Mouse (Mus musculus) MEL (cell line): ENCODE data around the gene Eloa.

Source experiments
- CTCF ChIP-seq, 3 experiments: IDR thresholded peaks in 2 of 3; conservative IDR thresholded peaks in 1 of 3; 2 replicates each; pipeline ENCODE4 v1.5.1; 2011 to 2012; ENCODE audit warnings: low read length in 3 of 3, low read depth in 2 of 3, mild to moderate bottlenecking in 2 of 3, improper control_type of control experiment in 1 of 3, inconsistent platforms in 1 of 3, mixed read lengths in 1 of 3, moderate library complexity in 1 of 3; ENCODE audit not compliant: control insufficient read depth in 1 of 3, insufficient read depth in 1 of 3, poor library complexity in 1 of 3, severe bottlenecking in 1 of 3
- GATA1 ChIP-seq: IDR thresholded peaks from 2 replicates; pipeline ENCODE4 v1.6.1; 2011; ENCODE audit warnings: low read depth, low read length, improper control_type of control experiment
- HCFC1 ChIP-seq: IDR thresholded peaks from 2 replicates; pipeline ENCODE4 v1.6.1; 2012; ENCODE audit warnings: low read depth, mild to moderate bottlenecking, inconsistent platforms, low read length, improper control_type of control experiment, moderate library complexity
- POLR2A ChIP-seq, 2 experiments: IDR thresholded peaks; 2 replicates each; pipeline ENCODE4 v1.6.1; 2011 to 2012; ENCODE audit warnings: low read length in 2 of 2, mild to moderate bottlenecking in 2 of 2, control low read depth in 1 of 2, improper control_type of control experiment in 1 of 2, low read depth in 1 of 2, moderate library complexity in 1 of 2; ENCODE audit not compliant: control insufficient read depth in 1 of 2, insufficient read depth in 1 of 2, poor library complexity in 1 of 2
- POLR2AphosphoS2 ChIP-seq: IDR thresholded peaks from 2 replicates; pipeline ENCODE4 v1.6.1; 2011; ENCODE audit warnings: low read length, improper control_type of control experiment
- RCOR1 ChIP-seq: IDR thresholded peaks from 2 replicates; pipeline ENCODE4 v1.6.1; 2012; ENCODE audit warnings: low read depth, mild to moderate bottlenecking, inconsistent platforms, low read length, improper control_type of control experiment
- TCF12 ChIP-seq: IDR thresholded peaks from 2 replicates; pipeline ENCODE4 v1.6.1; 2014; ENCODE audit warnings: low read depth, mild to moderate bottlenecking, inconsistent platforms, low read length, improper control_type of control experiment, moderate library complexity
- ZC3H11A ChIP-seq: IDR thresholded peaks from 2 replicates; pipeline ENCODE4 v1.6.1; 2012; ENCODE audit warnings: low read depth, mild to moderate bottlenecking, inconsistent platforms, low read length, improper control_type of control experiment

GRCm38 (mm10) chr4:136046888-136047287 lies 25.3 kb upstream of the Eloa start:
- TF ChIP-seq CTCF (IDR thresholded peaks at IDR 0.05 in 2 of 3, conservative IDR thresholded peaks at IDR 0.05 in 1 of 3; ENCODE audit: control insufficient read depth in 1 of 3, insufficient read depth in 1 of 3, low read depth in 2 of 3, low read length in 3 of 3, poor library complexity in 1 of 3, severe bottlenecking in 1 of 3) (no peak), GATA1 (no peak), ZC3H11A (no peak), TCF12 (no peak), HCFC1 (no peak), RCOR1 (no peak), POLR2AphosphoS2 (no peak), POLR2A (IDR thresholded peaks at IDR 0.05; ENCODE audit: control insufficient read depth in 1 of 2, insufficient read depth in 1 of 2, low read depth in 1 of 2, low read length in 2 of 2, poor library complexity in 1 of 2) (no peak)
